Mouse (Mus musculus): Measurements from ENCODE around the gene Isg15.

- TF ChIP-seq POLR2A (IDR thresholded peaks at IDR 0.05; ENCODE audit: borderline replicate concordance, extremely low read depth, insufficient read depth, insufficient read length, poor library complexity, severe bottlenecking) (no peak), CTCF (IDR thresholded peaks at IDR 0.05; ENCODE audit: borderline replicate concordance, extremely low read depth, insufficient read depth, insufficient read length) (no peak)
These were observed 19.3 kb upstream of the Isg15 start for GRCm38 (mm10) chr4:156219936-156220335.

All from brain, embryonic 14.5 days (tissue).